Mouse (Mus musculus) spleen, postnatal 10 days (tissue): Measurements from ENCODE around the gene 1700029J07Rik.

Experiments used
- DNase-seq, 2 experiments: peaks; one replicate each; pipeline ENCODE4 v3.0.0; 2021 to 2022; ENCODE audit warnings: low spot score in 2 of 2

1700029J07Rik gene

DNA sequence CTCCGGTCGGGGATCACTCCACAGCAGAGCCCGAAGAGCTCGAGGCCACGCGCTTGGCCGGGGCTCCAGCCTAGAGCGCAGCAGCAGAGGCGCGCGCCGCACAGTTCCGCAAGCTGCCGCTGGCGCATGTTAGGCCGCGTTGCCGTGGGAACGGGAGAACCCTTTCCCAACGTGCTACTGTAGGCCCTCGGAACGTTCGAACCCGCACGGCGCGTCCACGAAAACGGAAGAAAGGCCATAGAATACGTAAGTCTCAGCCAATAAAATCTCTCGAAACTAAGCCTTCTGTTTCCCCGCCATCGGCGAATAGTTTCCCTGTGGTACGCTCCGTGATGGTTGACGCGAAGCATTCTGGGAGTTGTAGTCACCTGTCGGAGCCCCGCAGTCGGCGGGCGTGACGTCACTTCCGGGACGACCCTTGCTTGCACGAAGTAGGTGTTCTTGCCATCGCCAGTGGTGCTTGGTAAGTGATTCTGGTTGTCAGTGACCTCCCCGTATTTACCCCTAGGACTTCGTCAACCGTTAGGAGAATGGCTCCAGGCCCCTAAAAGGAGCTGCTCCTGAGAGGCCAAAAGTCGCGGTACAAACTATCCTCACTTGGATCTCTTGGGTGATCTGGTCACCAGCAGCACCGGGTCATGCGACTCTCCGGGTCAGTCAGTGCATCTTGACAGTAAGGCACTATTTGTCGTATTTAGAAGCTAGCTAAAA, at the start of gene 1700029J07Rik, which contains the start of gene Ufsp2:
Gene 1700029J07Rik, minus strand, starts transcription at position 127 of the 711 bp plus-strand sequence.
Gene Ufsp2, plus strand, starts transcription at position 403 of the 711 bp plus-strand sequence.
- DNase-seq: peak; percentile 96 to 99

DNA sequence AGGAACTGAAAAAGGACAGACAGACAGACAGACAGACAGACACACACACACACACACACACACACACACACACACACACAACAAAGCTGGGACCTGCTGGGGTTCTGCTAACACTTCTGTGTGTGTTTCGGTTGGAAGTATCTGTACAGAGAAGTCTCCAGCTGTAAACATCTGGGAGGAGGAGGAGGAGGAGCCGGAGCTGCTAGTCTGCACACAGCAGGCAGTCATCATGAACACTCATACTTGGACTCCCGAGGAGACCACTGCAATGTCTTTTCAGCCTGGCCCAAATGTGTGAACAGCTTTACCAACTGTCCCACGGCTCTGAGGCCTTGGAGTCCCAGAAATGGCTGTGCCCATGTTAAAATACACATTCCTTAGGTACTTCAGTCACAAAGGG, 49.3 kb upstream of the 1700029J07Rik start:
- no peak for DNase-seq

- DNase-seq: no peak
These were observed 47.7 kb upstream of the 1700029J07Rik start for GRCm38 (mm10) chr8:46022758-46023157.

- no peak for DNase-seq
These were observed 47.2 kb upstream of the 1700029J07Rik start for GRCm38 (mm10) chr8:46022203-46022602.

- DNase-seq: no peak
These were observed 36.0 kb upstream of the 1700029J07Rik start for GRCm38 (mm10) chr8:46010746-46011680.

DNA sequence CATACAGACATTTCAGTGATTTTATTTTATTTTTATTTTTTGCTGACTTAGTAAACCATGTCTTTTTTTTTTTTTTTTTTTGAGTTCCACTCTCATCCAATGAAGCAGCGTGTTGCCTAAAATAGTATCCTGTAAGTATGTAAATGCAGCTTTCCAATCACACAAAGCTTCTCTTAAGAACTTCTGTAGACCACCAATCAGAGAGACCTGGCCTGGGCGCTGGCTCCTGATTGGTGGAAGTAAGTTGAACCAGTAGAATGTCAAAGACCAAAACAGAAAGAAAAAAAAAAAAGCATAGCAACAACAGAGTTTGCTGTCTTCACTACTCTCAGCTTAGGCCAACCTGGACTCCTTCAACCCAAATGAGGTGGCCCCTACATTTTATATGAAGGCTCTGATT, 35.3 kb upstream of the 1700029J07Rik start:
- no peak for DNase-seq

- DNase-seq: no peak
These were observed 32.1 kb upstream of the 1700029J07Rik start for GRCm38 (mm10) chr8:46007050-46007672.

GRCm38 (mm10) chr8:46005596-46005995, 30.5 kb upstream of the 1700029J07Rik start, which contains the start of gene Ankrd37:
Ankrd37 (minus strand) TSS chr8:46005707.
- no peak for DNase-seq

- peak; percentile 94 to 98 for DNase-seq
These were observed 25.0 kb upstream of the 1700029J07Rik start for GRCm38 (mm10) chr8:45999784-46000705.

- DNase-seq: peak in 1 of 2 experiments; percentile 28
These were observed 24.2 kb upstream of the 1700029J07Rik start, which contains the start of gene Lrp2bp for GRCm38 (mm10) chr8:45999138-45999783. Lrp2bp (plus strand) TSS chr8:45999303.

DNA sequence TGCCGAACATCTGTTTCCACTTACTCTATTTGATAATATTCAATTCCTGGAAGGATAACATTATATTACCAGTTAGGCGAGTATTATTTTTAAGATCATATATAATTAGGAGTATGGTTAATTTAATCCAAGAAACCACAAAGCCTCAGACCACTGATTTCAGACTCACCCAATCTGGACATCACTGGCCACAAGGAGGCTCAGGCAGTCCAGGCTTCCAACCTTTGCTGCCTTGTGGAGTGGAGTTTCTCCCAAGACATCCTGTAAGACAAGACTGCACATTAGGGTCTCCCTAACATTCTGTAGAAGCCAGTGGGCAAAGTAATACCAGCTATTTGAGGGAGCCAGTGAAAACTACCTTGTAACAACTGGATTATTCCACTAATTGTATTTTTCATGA, 23.2 kb upstream of the 1700029J07Rik start:
- DNase-seq: no peak

DNA sequence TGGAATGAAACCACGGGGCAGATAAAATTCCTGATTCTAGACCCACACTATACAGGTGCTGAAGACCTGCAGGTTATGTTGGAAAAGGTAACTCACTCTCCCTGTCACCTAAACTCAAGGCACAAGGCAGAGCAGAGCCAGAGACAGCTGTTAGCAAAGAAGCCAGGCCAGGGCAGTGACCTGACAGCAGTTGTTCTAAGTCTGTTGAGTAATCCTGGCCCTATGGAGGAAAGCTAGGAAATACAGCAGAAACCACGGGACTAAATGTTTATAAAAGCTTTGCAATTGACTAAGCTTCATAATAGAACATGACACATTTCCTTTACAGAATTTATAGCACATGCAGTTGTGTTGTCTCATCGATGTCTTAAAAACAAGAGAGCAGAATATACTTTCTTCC, 20.5 kb upstream of the 1700029J07Rik start:
- no peak for DNase-seq

DNA sequence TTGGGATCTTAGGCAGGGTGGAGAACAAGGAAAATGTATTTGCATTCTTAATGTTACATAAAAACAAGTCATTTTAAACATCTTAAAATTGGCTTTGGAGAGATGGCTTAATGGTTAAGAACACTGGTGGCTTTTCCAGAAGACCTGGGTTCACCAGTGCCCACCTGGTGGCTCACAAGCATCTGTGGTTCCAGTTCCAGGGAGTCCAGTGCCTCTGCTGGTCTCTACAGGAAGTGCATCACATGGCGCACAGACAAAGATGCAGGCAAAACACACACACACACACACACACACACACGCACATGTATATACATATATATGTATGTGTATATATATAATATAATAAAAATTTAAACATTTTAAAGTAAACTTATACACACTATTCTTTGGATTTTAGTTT, 19.1 kb upstream of the 1700029J07Rik start:
- DNase-seq: peak in 1 of 2 experiments; percentile 40

- DNase-seq: no peak
These were observed 15.7 kb upstream of the 1700029J07Rik start for GRCm38 (mm10) chr8:45990631-45991310.

DNA sequence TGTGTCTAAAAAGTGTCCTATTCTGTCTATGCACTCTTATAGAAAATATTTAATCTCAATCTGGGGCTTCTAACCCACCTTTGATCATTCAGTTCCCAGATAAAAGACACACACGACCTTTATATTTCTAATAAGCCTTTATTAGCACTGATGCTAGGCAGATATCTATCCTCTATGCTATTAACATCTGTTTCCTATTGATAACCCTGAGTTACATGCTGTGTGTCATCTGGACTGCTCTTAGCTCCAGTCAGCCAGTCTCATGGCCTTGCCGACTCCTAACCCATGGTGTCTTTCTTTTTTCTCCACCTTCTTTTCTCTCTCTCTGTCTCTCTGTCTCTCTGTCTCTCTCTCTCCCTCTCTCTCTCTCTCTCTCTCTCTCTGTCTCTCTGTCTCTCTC, 13.1 kb upstream of the 1700029J07Rik start:
- DNase-seq: no peak

- DNase-seq: no peak
These were observed 11.6 kb upstream of the 1700029J07Rik start for GRCm38 (mm10) chr8:45986665-45987064.

DNA sequence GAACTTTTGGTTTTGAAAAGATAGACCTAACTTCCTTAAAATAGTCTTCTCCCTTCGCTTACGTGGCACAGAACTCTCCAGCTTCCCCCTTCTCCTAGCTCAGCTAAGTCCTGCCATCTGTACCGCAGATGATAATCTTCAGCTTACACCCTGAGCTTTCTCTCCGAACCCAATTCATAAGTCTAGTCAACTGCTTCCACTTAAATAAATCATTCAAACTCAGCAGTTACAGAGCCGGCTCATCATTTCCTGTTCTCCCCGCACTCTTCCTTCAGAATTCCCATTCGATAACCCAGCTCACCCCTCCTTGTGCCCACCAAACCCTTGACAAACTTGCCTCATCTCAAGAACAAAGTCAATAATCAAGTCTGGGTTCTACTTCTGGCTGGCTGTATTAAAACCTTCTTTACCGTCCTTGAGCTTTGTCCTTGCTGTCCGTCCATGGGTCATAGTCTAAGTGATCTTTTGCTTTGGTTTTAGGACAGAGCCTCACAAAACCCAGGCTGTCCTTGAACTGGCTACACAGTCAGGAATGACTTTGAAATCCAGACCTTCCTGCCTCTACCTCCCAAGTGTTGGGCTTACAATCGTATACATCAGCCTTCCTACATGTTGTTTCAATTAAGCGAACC, 901 bp upstream of the 1700029J07Rik start:
- DNase-seq: no peak

DNA sequence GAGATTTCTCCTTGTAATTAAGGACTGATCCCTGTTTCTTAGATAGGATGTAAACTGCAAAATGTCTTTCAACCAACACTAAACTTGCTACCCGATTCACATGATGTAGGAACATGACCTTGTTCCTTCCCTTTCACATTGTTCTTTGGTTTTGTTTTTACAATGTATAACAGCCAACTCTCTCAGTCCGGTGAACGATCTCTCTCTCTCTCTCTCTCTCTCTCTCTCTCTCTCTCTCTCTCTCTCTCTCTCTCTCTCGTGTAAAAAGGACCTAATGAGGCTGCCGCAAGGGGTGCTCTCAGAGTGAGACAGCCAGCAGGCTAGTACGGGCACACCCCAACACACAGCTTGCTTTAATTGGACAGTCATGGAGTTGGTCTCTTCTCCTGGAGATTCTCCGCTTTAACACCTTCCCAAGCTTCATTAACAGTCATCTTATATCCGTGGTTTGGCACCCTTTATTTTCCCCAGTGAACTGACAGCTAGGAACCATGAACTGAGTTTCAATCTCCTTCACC, 1.0 kb downstream of the 1700029J07Rik start:
- no peak for DNase-seq

DNA sequence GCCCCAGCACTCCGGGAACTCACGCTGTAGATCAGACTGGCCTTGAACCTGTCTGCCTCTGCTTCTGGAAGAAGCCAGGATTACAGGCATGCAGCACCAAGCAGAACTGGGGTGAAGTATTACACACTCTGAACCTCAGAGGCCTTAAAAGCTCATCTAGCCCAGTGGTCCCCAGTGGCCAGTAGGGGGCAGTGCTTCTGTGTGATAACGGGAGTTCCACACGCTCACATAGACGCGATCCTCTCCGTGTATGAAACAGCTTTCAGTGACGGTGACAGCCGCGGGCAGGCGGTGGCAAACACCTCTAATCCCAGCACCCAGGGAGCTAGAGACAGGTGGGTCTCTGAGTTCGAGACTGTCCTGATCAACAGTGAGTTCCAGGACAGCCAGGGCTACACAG, 4.2 kb downstream of the 1700029J07Rik start:
- peak in 1 of 2 experiments; percentile 32 for DNase-seq
